Mouse (Mus musculus): Measurements from ENCODE around the gene Fxyd4. TPM values are rescaled to one million over a fixed set of nuclear protein-coding genes. Genes with fewer than 3 reads are reported as not detected.

Gene Fxyd4
- polyA plus RNA-seq, 1 experiment from 2014 or later = 2.3 TPM

- no peak for DNase-seq (ENCODE audit: low spot score)
Measured at GRCm38 (mm10) chr6:117918043-117918442, 19.4 kb downstream of the Fxyd4 start.

- DNase-seq (ENCODE audit: low spot score) = peak; percentile 80
Measured at GRCm38 (mm10) chr6:117917576-117917975, 19.9 kb downstream of the Fxyd4 start.

- peak; percentile 90 for DNase-seq (ENCODE audit: low spot score)
Measured at GRCm38 (mm10) chr6:117916737-117917426, 20.6 kb downstream of the Fxyd4 start.

GRCm38 (mm10) chr6:117916205-117916736, 21.2 kb downstream of the Fxyd4 start:
- no peak for DNase-seq (ENCODE audit: low spot score)

- no peak for DNase-seq (ENCODE audit: low spot score)
Measured at GRCm38 (mm10) chr6:117914541-117914940, 23.0 kb downstream of the Fxyd4 start.

GRCm38 (mm10) chr6:117910120-117910661, 27.3 kb downstream of the Fxyd4 start:
- DNase-seq (ENCODE audit: low spot score) = no peak

- peak; percentile 28 for DNase-seq (ENCODE audit: low spot score)
Measured at GRCm38 (mm10) chr6:117908424-117908900, 29.0 kb downstream of the Fxyd4 start.

- DNase-seq (ENCODE audit: low spot score) = no peak
Measured at GRCm38 (mm10) chr6:117907979-117908355, 29.5 kb downstream of the Fxyd4 start.

GRCm38 (mm10) chr6:117907301-117907978, 30.1 kb downstream of the Fxyd4 start:
- DNase-seq (ENCODE audit: low spot score) = peak; percentile 93

GRCm38 (mm10) chr6:117906590-117907271, 30.8 kb downstream of the Fxyd4 start:
- peak; percentile 98 for DNase-seq (ENCODE audit: low spot score)

- DNase-seq (ENCODE audit: low spot score) = no peak
Measured at GRCm38 (mm10) chr6:117906015-117906531, 31.4 kb downstream of the Fxyd4 start.

GRCm38 (mm10) chr6:117905260-117905930, 32.1 kb downstream of the Fxyd4 start:
- DNase-seq (ENCODE audit: low spot score) = no peak

GRCm38 (mm10) chr6:117903836-117904235, 33.7 kb downstream of the Fxyd4 start:
- no peak for DNase-seq (ENCODE audit: low spot score)

- no peak for DNase-seq (ENCODE audit: low spot score)
Measured at GRCm38 (mm10) chr6:117902556-117902955, 34.9 kb downstream of the Fxyd4 start.

- no peak for DNase-seq (ENCODE audit: low spot score)
Measured at GRCm38 (mm10) chr6:117901510-117902402, 35.7 kb downstream of the Fxyd4 start.

GRCm38 (mm10) chr6:117900126-117901080, 37.1 kb downstream of the Fxyd4 start, which contains the start of gene Hnrnpf:
Gene Hnrnpf (plus strand): TSS chr6:117900324.
- DNase-seq (ENCODE audit: low spot score) = peak; percentile 94

- DNase-seq (ENCODE audit: low spot score) = no peak
Measured at GRCm38 (mm10) chr6:117897800-117898199, 39.7 kb downstream of the Fxyd4 start.

- no peak for DNase-seq (ENCODE audit: low spot score)
Measured at GRCm38 (mm10) chr6:117893435-117893834, 44.1 kb downstream of the Fxyd4 start.
